Mouse (Mus musculus) limb, embryonic 14.5 days (tissue): ENCODE measurements around the gene Rims1. TPM values are rescaled to one million over a fixed set of nuclear protein-coding genes. Genes with fewer than 3 reads are reported as not detected.

Experiments used
- ATAC-seq: fragments of 200-750 bp; cut with Nextera tagmentation; 2 replicates; pipeline ENCODE4 v1.8.0; 2017; ENCODE audit warnings: low read depth, moderate number of reproducible peaks, moderate TSS enrichment; ENCODE audit not compliant: low FRiP score
- DNase-seq: peaks from one replicate; pipeline ENCODE4 v3.0.0-alpha.2; 2015; ENCODE audit warnings: low spot score
- H3K27ac ChIP-seq: fragments of 300-500 bp; sonication (generic); replicated peaks from 2 replicates; pipeline ENCODE4 v1.5.1; 2014; ENCODE audit warnings: low read depth, mild to moderate bottlenecking, low read length, moderate library complexity, mixed read lengths
- H3K27me3 ChIP-seq: fragments of 300-500 bp; sonication (generic); 2 replicates; pipeline ENCODE4 v1.6.1; 2014; ENCODE audit warnings: low read length, mixed read lengths; ENCODE audit not compliant: control insufficient read depth, insufficient read depth
- H3K36me3 ChIP-seq: fragments of 300-500 bp; sonication (generic); 2 replicates; pipeline ENCODE4 v1.6.1; 2014; ENCODE audit warnings: mild to moderate bottlenecking, low read length, moderate library complexity, mixed read lengths; ENCODE audit not compliant: control insufficient read depth, insufficient read depth
- H3K4me1 ChIP-seq: fragments of 300-500 bp; sonication (generic); 2 replicates; pipeline ENCODE4 v1.6.1; 2014; ENCODE audit warnings: antibody characterized with exemption, low read length, mixed read lengths; ENCODE audit not compliant: control insufficient read depth, insufficient read depth
- H3K4me2 ChIP-seq: fragments of 300-500 bp; sonication (generic); replicated peaks from 2 replicates; pipeline ENCODE4 v1.6.1; 2014; ENCODE audit warnings: low read depth, mild to moderate bottlenecking, low read length, moderate library complexity; ENCODE audit not compliant: severe bottlenecking
- H3K4me3 ChIP-seq: fragments of 300-500 bp; sonication (generic); replicated peaks from 2 replicates; pipeline ENCODE4 v1.5.1; 2014; ENCODE audit warnings: low read length
- H3K9ac ChIP-seq: fragments of 300-500 bp; sonication (generic); 2 replicates; pipeline ENCODE4 v1.6.1; 2014; ENCODE audit warnings: mild to moderate bottlenecking, low read depth, low read length, moderate library complexity; ENCODE audit not compliant: severe bottlenecking
- H3K9me3 ChIP-seq: fragments of 300-500 bp; sonication (generic); 2 replicates; pipeline ENCODE4 v1.6.1; 2016; ENCODE audit warnings: low read length; ENCODE audit not compliant: control insufficient read depth
- POLR2A ChIP-seq: fragments of 200-500 bp; IDR thresholded peaks from 2 replicates; pipeline ENCODE4 v1.8.0; 2012; ENCODE audit warnings: inconsistent platforms, mild to moderate bottlenecking, moderate library complexity, borderline replicate concordance; ENCODE audit not compliant: insufficient read depth, insufficient read length; ENCODE audit errors: extremely low read depth
- WGBS: fragments of 180-500 bp; shearing (Covaris S2); extraction: QIAGEN DNeasy Blood & Tissue Kit; methylation state at CpG from one replicate; pipeline ENCODE4 v1.1.7; 2014; 5-methylcytosine and 5-hydroxymethylcytosine counted together
- polyA plus RNA-seq, 2 experiments: library from polyadenylated mRNA; depleted of rRNA in 1 of 2; stranded (reverse) in 1 of 2; unstranded in 1 of 2; fragments of >200 nt; fragmentation: Nextera tagmentation in 1 of 2; extraction: Ambion mirVana in 1 of 2; gene quantifications; 2 replicates each; pipeline versions ENCODE4 v1.2.1 to v1.2.3; 2012 to 2014

Gene Rims1
- polyA plus RNA-seq, 2 experiments, result 1.4 to 1.8 TPM

DNA sequence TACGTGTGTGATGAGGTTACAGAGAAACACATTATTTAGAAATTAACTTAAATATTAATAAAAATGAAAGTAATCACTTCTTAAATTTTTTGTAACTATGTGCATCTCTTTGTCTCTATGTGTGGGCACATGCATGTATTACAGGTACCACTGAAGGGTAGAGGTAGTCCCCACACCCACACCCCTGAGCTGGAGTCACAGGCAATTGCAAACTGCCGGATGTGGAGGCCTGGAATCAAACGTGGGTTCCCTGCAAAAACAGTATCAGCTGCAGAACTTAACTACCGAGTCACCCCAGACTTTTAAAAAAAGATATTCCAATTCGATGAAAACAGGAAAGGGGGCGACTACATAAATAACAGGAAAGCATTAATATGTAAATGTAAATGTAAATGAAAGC is 428.7 kb downstream of the Rims1 start:
- no peak overlapping the region for H3K4me3 ChIP-seq
- TF ChIP-seq POLR2A, result no peak
- no peaks in the 10 kb centered on the region for H3K4me1 ChIP-seq
- no peak for DNase-seq
- 52% methylated on average over 6 of the region's 6 CpGs for WGBS
- ATAC-seq, result no peak
- no peaks in the 10 kb centered on the region for H3K9me3 ChIP-seq
- H3K27me3 ChIP-seq, result no peaks in the 10 kb centered on the region
- H3K27ac ChIP-seq, result no peak overlapping the region
- no peak overlapping the region for H3K9ac ChIP-seq
- no peaks in the 10 kb centered on the region for H3K36me3 ChIP-seq
- H3K4me2 ChIP-seq, result no peak overlapping the region

DNA sequence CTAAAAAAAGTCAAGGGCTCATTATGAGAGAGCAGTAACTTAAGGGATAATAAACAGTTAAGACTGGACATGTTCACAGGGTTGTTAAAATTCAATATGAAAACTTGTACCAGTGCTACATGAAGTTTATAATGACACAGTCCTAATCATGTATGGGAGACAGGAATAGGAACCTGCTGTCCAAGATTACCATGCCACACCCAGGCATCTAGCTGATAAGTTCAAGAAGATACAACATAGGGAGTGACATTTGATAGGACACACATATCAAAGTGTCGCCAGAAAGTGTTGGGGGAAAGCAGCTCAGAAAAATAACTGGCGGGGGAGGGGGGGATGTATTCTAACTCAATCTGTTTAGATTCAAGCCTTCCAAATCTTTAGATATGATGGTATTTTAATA is 449.6 kb downstream of the Rims1 start:
- H3K27ac ChIP-seq, result no peak overlapping the region
- no peaks in the 10 kb centered on the region for H3K27me3 ChIP-seq
- H3K4me2 ChIP-seq, result no peak overlapping the region
- no peak for TF ChIP-seq POLR2A
- no peaks in the 10 kb centered on the region for H3K4me1 ChIP-seq
- no peaks in the 10 kb centered on the region for H3K36me3 ChIP-seq
- DNase-seq (no peak), ATAC-seq (no peak)
- no peaks in the 10 kb centered on the region for H3K9me3 ChIP-seq
- H3K9ac ChIP-seq, result no peak overlapping the region
- no peak overlapping the region for H3K4me3 ChIP-seq
- 88% methylated on average over 2 of the region's 2 CpGs for WGBS

DNA sequence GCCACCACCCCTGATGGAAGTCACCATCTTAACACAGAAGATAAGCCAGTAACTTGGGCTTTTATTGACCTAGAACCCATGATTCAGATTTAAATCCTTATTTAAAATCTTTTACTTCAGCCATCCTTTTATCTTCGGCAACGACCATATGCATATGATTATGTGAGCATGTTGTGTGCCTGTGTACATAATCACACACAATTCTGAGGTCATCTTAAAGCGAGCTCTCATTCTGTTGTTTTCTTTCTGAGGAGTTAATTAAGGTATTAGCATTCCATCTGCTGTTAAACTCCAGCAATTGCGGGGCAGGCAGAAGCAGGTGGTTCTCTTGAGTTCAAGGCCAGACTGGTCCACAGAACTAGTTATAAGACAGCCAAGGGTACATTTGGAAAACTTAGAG is 452.1 kb downstream of the Rims1 start:
- H3K9ac ChIP-seq, result no peak overlapping the region
- WGBS, result 73% methylated on average over 4 of the region's 4 CpGs
- TF ChIP-seq POLR2A, result no peak

DNA sequence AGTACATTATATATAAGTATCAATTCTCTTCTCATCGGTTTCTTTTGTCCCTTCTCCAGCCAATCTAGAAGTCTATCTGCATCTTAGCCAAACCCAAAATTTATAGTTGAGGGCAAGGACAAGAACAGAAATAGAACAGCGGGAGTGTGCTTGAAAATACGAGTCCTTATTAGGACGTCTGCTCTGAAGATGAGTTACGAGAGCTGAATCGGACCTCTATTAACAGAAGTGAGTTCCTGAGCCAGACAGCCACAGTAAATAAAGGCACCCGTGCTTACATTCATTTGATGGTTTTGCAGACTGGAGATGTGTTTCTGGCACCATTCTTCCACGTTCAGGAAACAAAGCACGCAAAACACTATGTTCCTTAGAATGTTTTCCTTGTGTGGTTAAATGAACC is 466.9 kb downstream of the Rims1 start:
- no peak overlapping the region for H3K27ac ChIP-seq
- H3K4me1 ChIP-seq, result no peaks in the 10 kb centered on the region
- DNase-seq (no peak), ATAC-seq (no peak)
- H3K9ac ChIP-seq, result no peak overlapping the region
- no peaks in the 10 kb centered on the region for H3K27me3 ChIP-seq
- no peak overlapping the region for H3K4me2 ChIP-seq
- H3K9me3 ChIP-seq, result no peaks in the 10 kb centered on the region
- WGBS, result 66% methylated on average over 9 of the region's 9 CpGs
- no peak for TF ChIP-seq POLR2A
- H3K36me3 ChIP-seq, result no peaks in the 10 kb centered on the region
- no peak overlapping the region for H3K4me3 ChIP-seq

More for the DNA sequence above, 452.1 kb downstream of the Rims1 start:
- no peak overlapping the region for H3K4me3 ChIP-seq
- DNase-seq, result no peak
- H3K36me3 ChIP-seq, result no peaks in the 10 kb centered on the region
- no peaks in the 10 kb centered on the region for H3K27me3 ChIP-seq
- H3K4me1 ChIP-seq, result no peaks in the 10 kb centered on the region
- no peak overlapping the region for H3K27ac ChIP-seq
- ATAC-seq, result no peak
- H3K4me2 ChIP-seq, result no peak overlapping the region
- H3K9me3 ChIP-seq, result no peaks in the 10 kb centered on the region

DNA sequence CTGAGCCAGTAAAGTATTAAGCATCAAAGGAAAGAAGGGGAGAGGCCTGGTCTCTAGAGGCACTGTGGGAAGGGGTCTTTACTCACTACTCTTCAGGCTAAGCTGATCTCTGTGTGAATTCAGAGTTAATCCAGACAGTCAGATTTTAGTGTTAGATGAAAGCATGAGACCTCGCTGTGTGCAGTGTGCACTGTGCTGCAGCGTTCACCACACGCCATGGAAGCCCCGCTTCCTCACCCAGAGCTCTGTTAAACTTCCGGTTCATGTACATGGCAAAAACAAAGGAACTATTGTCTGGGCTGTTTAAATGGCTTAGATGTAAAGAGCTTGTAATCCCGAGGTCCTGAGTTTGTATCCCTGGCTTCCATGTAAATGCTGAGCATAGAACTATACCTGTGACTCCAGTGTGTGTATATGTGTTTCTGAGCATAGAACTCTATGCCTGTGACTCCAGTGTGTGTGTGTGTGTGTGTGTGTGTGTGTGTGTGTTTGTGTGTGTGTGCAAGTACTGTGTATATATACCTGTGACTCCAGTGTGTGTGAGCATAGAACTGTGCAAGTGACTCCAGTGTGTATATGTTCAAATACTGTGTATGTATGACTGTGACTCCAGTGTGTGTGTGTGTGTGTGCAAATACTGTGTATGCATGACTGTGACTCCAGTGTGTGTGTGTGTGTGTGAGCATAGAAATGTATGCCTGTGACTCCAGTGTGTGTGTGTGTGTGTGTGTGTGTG is 484.7 kb downstream of the Rims1 start:
- Histone ChIP-seq H3K9me3 (no peaks in the 10 kb centered on the region), H3K9ac (peak overlapping the region; percentile 21; the same call in 1 of the 2 replicates), H3K4me3 (no peak overlapping the region), H3K4me2 (no peak overlapping the region), H3K36me3 (no peaks in the 10 kb centered on the region), H3K27me3 (no peaks in the 10 kb centered on the region), H3K4me1 (no peaks in the 10 kb centered on the region; the same call in 1 of the 2 replicates), H3K27ac (no peak overlapping the region)
- 43% methylated on average over 6 of the region's 6 CpGs for WGBS
- DNase-seq (no peak), ATAC-seq (no peak)
- TF ChIP-seq POLR2A, result no peak
